Mouse (Mus musculus) bone marrow, adult 2 months (tissue): ENCODE measurements around the gene C1qtnf9. TPM values are rescaled to one million over a fixed set of nuclear protein-coding genes. Genes with fewer than 3 reads are reported as not detected.

ENCODE experiments used
- H3K27ac ChIP-seq: fragments of 200-500 bp; 2 replicates; pipeline ENCODE4 v1.5.1; 2012; ENCODE audit warnings: low read depth, mild to moderate bottlenecking, control low read depth, inconsistent platforms, low read length; ENCODE audit not compliant: control insufficient read depth, poor library complexity, insufficient read depth
- H3K4me1 ChIP-seq: fragments of 200-500 bp; 2 replicates; pipeline ENCODE4 v1.6.1; 2011; ENCODE audit warnings: low read length; ENCODE audit not compliant: control insufficient read depth, insufficient read depth
- H3K4me3 ChIP-seq: fragments of 200-500 bp; replicated peaks from 2 replicates; pipeline ENCODE3; 2011; ENCODE audit warnings: mild to moderate bottlenecking, low read depth, low read length, control low read depth; ENCODE audit not compliant: control insufficient read depth
- CTCF ChIP-seq: fragments of 200-500 bp; IDR thresholded peaks from 2 replicates; pipeline ENCODE4 v1.5.1; 2011; ENCODE audit warnings: low read length, control low read depth; ENCODE audit not compliant: control insufficient read depth, insufficient read depth
- POLR2A ChIP-seq: fragments of 200-500 bp; IDR thresholded peaks from 2 replicates; pipeline ENCODE4 v1.6.1; 2011; ENCODE audit warnings: low read depth, mild to moderate bottlenecking, control low read depth, low read length, borderline replicate concordance; ENCODE audit not compliant: control insufficient read depth
- WGBS: fragments of 180-500 bp; shearing (Covaris S2); methylation state at CpG from one replicate; pipeline ENCODE4 v1.1.7; 2018; 5-methylcytosine and 5-hydroxymethylcytosine counted together
- polyA plus RNA-seq: library from polyadenylated mRNA; stranded (reverse); fragments of >200 nt; gene quantifications from 2 replicates; pipeline ENCODE4 v1.2.4, GENCODE M21; 2011; ENCODE audit warnings: low replicate concordance; ENCODE audit not compliant: missing spikeins, insufficient read depth, insufficient read length

The C1qtnf9 gene
- polyA plus RNA-seq, 1 experiment, result not detected

- Histone ChIP-seq H3K4me3 (no peak overlapping the region), H3K4me1 (no peaks in the 10 kb centered on the region; the same call in 1 of the 2 replicates), H3K27ac (no peak overlapping the region)
- 70% methylated on average over 9 of the region's 9 CpGs for WGBS
- TF ChIP-seq POLR2A (no peak), CTCF (no peak)
Measured at GRCm38 (mm10) chr14:60804978-60805377, 37.0 kb downstream of the C1qtnf9 start.

DNA sequence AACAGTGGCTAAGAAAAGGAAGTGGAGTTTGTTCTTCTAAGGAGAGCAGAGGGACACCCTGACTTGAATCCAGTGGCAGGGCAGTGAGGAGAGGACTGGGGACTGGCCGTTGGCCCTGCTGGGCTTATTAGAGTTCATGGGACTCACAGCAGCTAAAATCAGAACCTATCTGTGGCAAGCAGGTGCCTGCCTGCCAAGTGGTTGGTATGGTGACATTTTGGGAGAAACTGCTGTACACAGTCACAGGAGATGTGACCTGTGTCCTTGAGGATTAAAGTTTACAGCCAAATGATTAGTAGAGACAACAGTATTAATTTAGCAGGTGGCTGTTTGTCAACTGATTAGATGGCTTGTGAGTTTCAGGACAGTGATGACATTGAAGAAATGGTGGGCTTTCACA, 37.9 kb downstream of the C1qtnf9 start:
- TF ChIP-seq POLR2A (no peak), CTCF (no peak)
- no peak overlapping the region for H3K27ac ChIP-seq
- WGBS, result 63% methylated on average over 1 of the region's 1 CpGs
- no peaks in the 10 kb centered on the region; the same call in 1 of the 2 replicates for H3K4me1 ChIP-seq
- no peak overlapping the region for H3K4me3 ChIP-seq

GRCm38 (mm10) chr14:60806891-60807344, 39.0 kb downstream of the C1qtnf9 start:
- 83% methylated on average over 11 of the region's 11 CpGs for WGBS
- no peaks in the 10 kb centered on the region; the same call in 1 of the 2 replicates for H3K4me1 ChIP-seq
- TF ChIP-seq CTCF (no peak), POLR2A (no peak)

GRCm38 (mm10) chr14:60809881-60810280, 41.9 kb downstream of the C1qtnf9 start:
- Histone ChIP-seq H3K4me3 (no peak overlapping the region), H3K4me1 (no peaks in the 10 kb centered on the region; the same call in 1 of the 2 replicates), H3K27ac (no peak overlapping the region)
- WGBS, result 88% methylated on average over 8 of the region's 8 CpGs
- no peak for TF ChIP-seq CTCF
- no peak for TF ChIP-seq POLR2A

More at GRCm38 (mm10) chr14:60806891-60807344, 39.0 kb downstream of the C1qtnf9 start:
- H3K27ac ChIP-seq, result no peak overlapping the region
- H3K4me3 ChIP-seq, result no peak overlapping the region

- 76% methylated on average over 4 of the region's 4 CpGs for WGBS
- TF ChIP-seq CTCF, result no peak
- no peak for TF ChIP-seq POLR2A
- Histone ChIP-seq H3K4me3 (no peak overlapping the region), H3K27ac (no peak overlapping the region), H3K4me1 (no peaks in the 10 kb centered on the region)
Measured at GRCm38 (mm10) chr14:60811547-60811946, 43.6 kb downstream of the C1qtnf9 start.

DNA sequence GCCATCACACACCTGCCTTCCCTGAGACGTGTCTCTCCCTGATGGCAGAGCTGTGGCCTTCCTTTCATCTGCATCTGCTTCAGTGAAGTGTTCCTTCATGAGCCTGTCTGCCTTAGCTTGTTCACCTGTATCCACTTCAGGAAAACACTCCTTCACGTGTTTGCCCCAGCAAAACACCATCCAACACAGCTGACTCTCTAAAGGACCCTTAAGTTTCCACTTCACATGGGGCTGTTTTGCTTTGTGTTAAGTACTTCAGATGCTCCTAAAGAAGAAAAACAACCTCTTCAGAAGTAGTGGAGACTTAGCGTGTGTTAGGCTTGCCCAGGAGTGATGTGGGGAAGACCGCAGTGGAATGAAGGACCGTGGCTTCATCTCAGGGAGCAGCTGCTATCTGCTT, 47.2 kb downstream of the C1qtnf9 start:
- 89% methylated on average over 5 of the region's 5 CpGs for WGBS
- H3K4me1 ChIP-seq, result no peaks in the 10 kb centered on the region; the same call in 1 of the 2 replicates
- TF ChIP-seq CTCF, result no peak
- no peak overlapping the region for H3K4me3 ChIP-seq
- H3K27ac ChIP-seq, result no peak overlapping the region

- H3K4me3 ChIP-seq, result no peak overlapping the region
- 73% methylated on average over 5 of the region's 5 CpGs for WGBS
- no peaks in the 10 kb centered on the region; the same call in 1 of the 2 replicates for H3K4me1 ChIP-seq
- no peak for TF ChIP-seq POLR2A
- no peak for TF ChIP-seq CTCF
- no peak overlapping the region for H3K27ac ChIP-seq
Measured at GRCm38 (mm10) chr14:60818045-60818444, 50.1 kb downstream of the C1qtnf9 start.

GRCm38 (mm10) chr14:60830096-60830495, 62.2 kb downstream of the C1qtnf9 start:
- TF ChIP-seq POLR2A (no peak), CTCF (no peak)
- Histone ChIP-seq H3K4me3 (no peak overlapping the region), H3K4me1 (no peaks in the 10 kb centered on the region; the same call in 1 of the 2 replicates), H3K27ac (no peak overlapping the region)
- 77% methylated on average over 2 of the region's 2 CpGs for WGBS

Other genes starting within 250 kb of the C1qtnf9 start
- 11.6 and 14.4 TPM in 2 replicates for gene Spata13, start 134.1 kb upstream of the C1qtnf9 start, polyA plus RNA-seq
- 3.1 and 3.4 TPM in 2 replicates for gene Mipep, start 16.4 kb downstream of the C1qtnf9 start, polyA plus RNA-seq